22 mouse cellular contexts compared by ENCODE assay signal in genomic region chr9:70439959-70440358, GRCm38 (mm10). TPM values are rescaled to one million over a fixed set of nuclear protein-coding genes. Genes with fewer than 3 reads are reported as not detected.
DNase-seq lines count a peak whose midpoint lies in the region; ATAC-seq and TF ChIP-seq lines count a peak whose summit lies in the region.
"Had no signal": no experiment of that assay in that cellular context is flagged by ENCODE, and none has a peak within 500 bp of the region (broad histone marks: within the 10 kb centered on the region; RNA-seq: fewer than 3 reads in every experiment).

No protein-coding gene starts in this region.

- peaks cover 21% of the 10 kb centered on the region for H3K36me3 ChIP-seq in heart, embryonic 11.5 days (ENCODE audit: control insufficient read depth, insufficient read depth, low read length)

- 89% methylated on average over 4 of the region's 4 CpGs for WGBS in heart, embryonic 11.5 days (ENCODE audit: insufficient replicate concordance)
- WGBS in lung, adult 2 months = 71% methylated on average over 4 of the region's 4 CpGs

- H3K9ac ChIP-seq in heart, embryonic 11.5 days (ENCODE audit: low read depth, low read length) = no peak overlapping the region
- H3K9ac ChIP-seq: forebrain, embryonic 12.5 days; liver, embryonic 12.5 days; midbrain, embryonic 13.5 days; neural tube, embryonic 15.5 days had no signal

- no peak overlapping the region for H3K4me2 ChIP-seq in heart, embryonic 11.5 days
- H3K4me2 ChIP-seq: forebrain, embryonic 12.5 days; liver, embryonic 12.5 days; midbrain, embryonic 13.5 days; neural tube, embryonic 15.5 days had no signal

- H3K27me3 ChIP-seq in heart, embryonic 11.5 days (ENCODE audit: control insufficient read depth, insufficient read depth, low read length) = no peaks in the 10 kb centered on the region
- H3K27me3 ChIP-seq: forebrain, embryonic 12.5 days; liver, embryonic 12.5 days; midbrain, embryonic 13.5 days; neural tube, embryonic 15.5 days had no signal

- TF ChIP-seq CTCF in lung, adult 2 months (IDR thresholded peaks at IDR 0.05; ENCODE audit: insufficient read depth, low read length) = no peak

- H3K4me3 ChIP-seq in heart, embryonic 11.5 days (ENCODE audit: low read depth, low read length) = no peak overlapping the region
- no peak overlapping the region for H3K4me3 ChIP-seq in lung, adult 2 months (replicated peaks; ENCODE audit: extremely low read depth, low read depth, low read length)
- H3K4me3 ChIP-seq: forebrain, embryonic 12.5 days; liver, embryonic 12.5 days; midbrain, embryonic 13.5 days; myocyte; neural tube, embryonic 15.5 days had no signal

- H3K9me3 ChIP-seq in heart, embryonic 11.5 days (replicated peaks; ENCODE audit: control insufficient read depth, low read length) = no peaks in the 10 kb centered on the region
- H3K9me3 ChIP-seq: forebrain, embryonic 12.5 days; G1E; liver, embryonic 12.5 days; midbrain, embryonic 13.5 days; neural tube, embryonic 15.5 days had no signal

- DNase-seq in heart, adult 11 months = peak; percentile 98
- DNase-seq in lung, adult 18-20 months = peak; percentile 20 to 38
- DNase-seq in lung, adult 2 months = no peak
- DNase-seq in kidney, postnatal 4 days = peak; percentile 51 to 58
- peak; percentile 17 to 80 for DNase-seq in lung, postnatal 4 days
- no peak for DNase-seq in gastrocnemius, adult 8-10 months (ENCODE audit: low spot score in 2 of 2)
- DNase-seq in layer of hippocampus, adult 9-11 months = no peak
- DNase-seq: cerebellum, postnatal 14 days; gastrocnemius, postnatal 36 days; layer of hippocampus, postnatal 36 days; left cerebral cortex, postnatal 4 days; right cerebral cortex, postnatal 4 days; thymus, postnatal 25 days had no signal

- H3K27ac ChIP-seq in heart, embryonic 11.5 days (ENCODE audit: low read depth, low read length) = no peak overlapping the region
- H3K27ac ChIP-seq: forebrain, embryonic 12.5 days; liver, embryonic 12.5 days; midbrain, embryonic 13.5 days; neural tube, embryonic 15.5 days had no signal

- no peaks in the 10 kb centered on the region for H3K4me1 ChIP-seq in heart, embryonic 11.5 days (ENCODE audit: control insufficient read depth, insufficient read depth, low read length)
- H3K4me1 ChIP-seq in lung, adult 2 months (ENCODE audit: control insufficient read depth, insufficient read depth, low read length) = no peaks in the 10 kb centered on the region
- H3K4me1 ChIP-seq: forebrain, embryonic 12.5 days; midbrain, embryonic 13.5 days; neural tube, embryonic 15.5 days had no signal

- no peak for TF ChIP-seq POLR2A in lung, adult 2 months (IDR thresholded peaks at IDR 0.05; ENCODE audit: borderline replicate concordance, extremely low read depth, low read depth, low read length)

- no peak for ATAC-seq in heart, embryonic 11.5 days (replicated peaks; ENCODE audit: insufficient number of reproducible peaks, low FRiP score, low TSS enrichment)
- ATAC-seq: CD4-positive, CD25-positive, alpha-beta regulatory T cell, adult 4 months; hindbrain, embryonic 16.5 days; liver, embryonic 12.5 days; midbrain, embryonic 13.5 days had no signal

RNA-seq across cellular contexts. Expression of gene Ccnb2, which starts 18.6 kb away (rescaled TPM):
- polyA plus RNA-seq in heart, embryonic 11.5 days (2014; fragmentation: Nextera tagmentation; extraction: Ambion mirVana) = 172 and 173 TPM in 2 replicates
- polyA plus RNA-seq in lung, adult 2 months (2012; rRNA removed) = 1.1 and 2.1 TPM in 2 replicates
- total RNA-seq in gastrocnemius, adult 8-10 months (2022) = under 1 TPM in 1 of 4 experiments, not detected in 3; 0.34 TPM

Comparison
In these comparisons a context has a peak if more than half of its experiments do, and no peak if none do; other contexts are left out.
1. DNase-seq: peak in heart, adult 11 months (single experiment), lung, adult 18-20 months (2 of 2), kidney, postnatal 4 days (2 of 2) and lung, postnatal 4 days (2 of 2); none in lung, adult 2 months (single experiment), gastrocnemius, adult 8-10 months (0 of 2) and layer of hippocampus, adult 9-11 months (single experiment).
2. RNA of gene Ccnb2, which starts 18.6 kb away (polyA plus RNA-seq): 172 to 173 TPM in heart, embryonic 11.5 days; 1.1 to 2.1 TPM in lung, adult 2 months; every median in the first group is over 10 times any median in the second.